Mouse (Mus musculus) liver, embryonic 13.5 days (tissue): ENCODE measurements at regions not wholly inside any gene's neighbourhood (a gene's known extent, or its start where the extent isn't known, plus 50 kb on each side); places are given as distances from the start of the nearest gene placed in this dataset.

Experiments
- ATAC-seq: fragments of 200-750 bp; cut with Nextera tagmentation; 2 replicates; pipeline ENCODE4 v1.8.0; 2017; ENCODE audit warnings: low read depth, mild to moderate bottlenecking, moderate number of reproducible peaks, moderate library complexity
- DNase-seq: peaks from one replicate; pipeline ENCODE4 v3.0.0; 2022
- H3K27ac ChIP-seq: fragments of 300-500 bp; sonication (generic); 2 replicates; pipeline ENCODE4 v1.5.1; 2015; ENCODE audit warnings: moderate library complexity, mild to moderate bottlenecking, inconsistent platforms
- H3K27me3 ChIP-seq: fragments of 300-500 bp; sonication (generic); 2 replicates; pipeline ENCODE4 v1.6.1; 2015; ENCODE audit warnings: mild to moderate bottlenecking, inconsistent platforms
- H3K36me3 ChIP-seq: fragments of 300-500 bp; sonication (generic); 2 replicates; pipeline ENCODE4 v1.6.1; 2015; ENCODE audit warnings: mild to moderate bottlenecking, inconsistent platforms
- H3K4me1 ChIP-seq: fragments of 300-500 bp; sonication (generic); replicated peaks from 2 replicates; pipeline ENCODE4 v1.6.1; 2015; ENCODE audit warnings: inconsistent platforms
- H3K4me2 ChIP-seq: fragments of 300-500 bp; sonication (generic); 2 replicates; pipeline ENCODE4 v1.6.1; 2015; ENCODE audit warnings: inconsistent platforms, mild to moderate bottlenecking, moderate library complexity
- H3K4me3 ChIP-seq: fragments of 300-500 bp; sonication (generic); replicated peaks from 2 replicates; pipeline ENCODE4 v1.5.1; 2015; ENCODE audit warnings: mild to moderate bottlenecking, inconsistent platforms
- H3K9ac ChIP-seq: fragments of 300-500 bp; sonication (generic); 2 replicates; pipeline ENCODE4 v1.6.1; 2015; ENCODE audit warnings: mild to moderate bottlenecking, inconsistent platforms
- H3K9me3 ChIP-seq: fragments of 300-500 bp; sonication (generic); replicated peaks from 2 replicates; pipeline ENCODE4 v1.6.1; 2016; ENCODE audit warnings: inconsistent platforms
- WGBS: fragments of 180-500 bp; shearing (Covaris S2); methylation state at CpG from one replicate; pipeline ENCODE4 v1.1.7; 2015; ENCODE audit not compliant: insufficient replicate concordance; 5-methylcytosine and 5-hydroxymethylcytosine counted together

DNA sequence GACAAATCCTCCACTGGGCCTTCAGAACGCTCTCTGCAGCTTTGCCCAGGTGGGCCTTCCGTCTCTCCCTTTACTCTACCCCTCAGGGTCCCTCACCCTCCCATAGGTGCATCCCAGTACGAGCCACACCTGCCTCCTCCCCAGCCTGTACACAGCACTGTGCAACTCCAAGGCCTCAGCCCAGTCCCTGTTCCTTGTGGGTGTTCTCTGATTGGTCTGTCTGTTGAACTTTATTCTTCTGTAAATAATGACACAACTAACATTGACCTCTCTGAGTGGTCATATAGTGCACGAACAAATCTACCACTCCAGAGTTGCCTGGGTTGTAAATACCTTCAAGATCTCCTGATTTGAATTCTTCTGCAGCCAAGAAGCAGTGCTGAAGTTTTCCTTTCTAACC lies 167.8 kb upstream of the Hes1 start:
- DNase-seq (no peak), ATAC-seq (peak; percentile 66)
- Histone ChIP-seq H3K9me3 (no peaks in the 10 kb centered on the region), H3K27ac (no peak overlapping the region), H3K9ac (no peak overlapping the region), H3K4me2 (no peak overlapping the region), H3K36me3 (no peaks in the 10 kb centered on the region), H3K4me1 (peaks cover 12% of the 10 kb centered on the region), H3K27me3 (peaks cover 22% of the 10 kb centered on the region), H3K4me3 (no peak overlapping the region)
- whole genome bisulfite sequencing = 55% methylated on average over 4 of the region's 4 CpGs

DNA sequence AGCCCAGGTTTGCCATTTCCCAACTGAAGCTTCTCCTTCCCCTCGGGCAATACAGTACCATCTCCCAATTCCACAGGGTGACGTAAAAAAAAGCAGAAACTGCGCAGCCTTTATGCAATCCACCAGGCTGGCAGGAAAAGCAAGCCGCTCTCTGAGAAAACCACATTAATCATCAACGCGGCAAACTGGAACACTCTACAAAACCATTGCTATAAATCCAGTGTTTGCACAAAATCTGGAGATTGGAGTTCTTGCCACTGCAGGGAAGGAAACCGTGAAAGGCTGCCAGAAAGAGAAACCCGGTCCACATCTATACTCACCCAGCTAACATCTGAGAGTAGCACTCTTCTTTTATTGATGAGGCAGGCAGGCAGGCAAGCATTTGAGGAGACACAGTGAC lies 160.7 kb upstream of the Hes1 start:
- 42% methylated on average over 8 of the region's 8 CpGs for WGBS
- no peak overlapping the region for H3K27ac ChIP-seq
- H3K27me3 ChIP-seq = peaks cover 25% of the 10 kb centered on the region
- no peaks in the 10 kb centered on the region for H3K36me3 ChIP-seq
- DNase-seq (no peak), ATAC-seq (no peak)
- no peak overlapping the region for H3K9ac ChIP-seq
- no peaks in the 10 kb centered on the region for H3K9me3 ChIP-seq
- no peak overlapping the region for H3K4me2 ChIP-seq
- H3K4me1 ChIP-seq = 0 out of 2 replicates have a peak, but pooled peaks cover 4% of the 10 kb centered on the region
- H3K4me3 ChIP-seq = no peak overlapping the region

DNA sequence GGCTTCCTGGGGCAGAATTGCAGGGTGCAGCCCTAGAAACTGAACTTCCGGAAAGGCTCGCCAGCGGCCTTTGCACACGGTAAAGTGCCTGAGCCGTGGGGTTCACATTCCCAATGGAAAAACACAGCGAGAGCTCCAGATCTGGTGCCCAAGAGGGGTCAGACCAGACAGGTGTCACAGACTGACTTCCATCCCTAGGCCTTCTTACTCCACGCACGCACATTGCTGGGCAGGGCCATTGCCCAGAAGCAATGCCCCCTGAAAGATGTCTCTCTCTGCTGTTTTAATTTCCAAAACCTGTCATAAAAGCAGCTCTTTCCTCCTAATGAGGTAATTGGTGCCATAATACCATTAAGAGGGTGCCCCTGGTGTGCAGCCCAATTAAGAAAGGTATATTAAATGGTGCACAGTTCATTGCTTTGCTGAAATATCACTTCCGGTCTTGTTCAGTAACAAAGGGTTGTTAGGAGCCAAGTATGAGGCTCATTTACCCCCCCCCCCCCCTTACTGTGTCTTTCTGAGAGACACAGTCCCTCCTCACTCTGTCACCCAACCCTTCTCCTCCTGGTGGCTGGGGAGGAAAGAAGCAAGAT lies 159.9 kb upstream of the Hes1 start:
- H3K27ac ChIP-seq = no peak overlapping the region
- no peaks in the 10 kb centered on the region for H3K36me3 ChIP-seq
- peaks cover 25% of the 10 kb centered on the region for H3K27me3 ChIP-seq
- no peaks in the 10 kb centered on the region for H3K9me3 ChIP-seq
- ATAC-seq = no peak
- H3K4me2 ChIP-seq = no peak overlapping the region
- no peak overlapping the region for H3K4me3 ChIP-seq
- DNase-seq = no peak
- H3K4me1 ChIP-seq = 0 out of 2 replicates have a peak, but pooled peaks cover 4% of the 10 kb centered on the region
- H3K9ac ChIP-seq = no peak overlapping the region
- 71% methylated on average over 9 of the region's 9 CpGs for WGBS

DNA sequence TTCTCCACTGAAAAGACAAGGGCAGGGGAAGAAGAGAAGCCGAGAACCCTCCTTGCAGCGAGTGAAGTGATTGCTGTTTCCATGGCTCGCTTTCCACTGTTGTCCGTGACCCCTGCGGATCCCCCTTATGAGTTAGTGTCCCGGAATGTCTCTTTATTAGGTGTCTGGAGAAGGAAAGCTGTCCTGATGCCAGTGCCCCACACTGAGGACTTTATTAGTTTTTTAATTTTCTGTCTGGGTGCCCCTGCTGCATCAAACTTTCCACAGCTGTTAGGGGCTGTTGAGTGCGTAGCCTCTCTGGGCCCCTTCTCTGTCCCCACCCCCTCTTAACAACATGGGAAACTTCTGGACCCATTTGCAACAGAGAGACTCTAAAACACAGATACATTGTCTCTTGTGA lies 156.9 kb upstream of the Hes1 start:
- H3K4me2 ChIP-seq = no peak overlapping the region
- H3K36me3 ChIP-seq = no peaks in the 10 kb centered on the region
- H3K4me1 ChIP-seq = 0 out of 2 replicates have a peak, but pooled peaks cover 4% of the 10 kb centered on the region
- H3K27me3 ChIP-seq = peaks cover 25% of the 10 kb centered on the region
- no peak for DNase-seq
- no peaks in the 10 kb centered on the region for H3K9me3 ChIP-seq
- no peak overlapping the region for H3K27ac ChIP-seq
- no peak for ATAC-seq
- H3K4me3 ChIP-seq = no peak overlapping the region
- WGBS = 79% methylated on average over 7 of the region's 7 CpGs
- H3K9ac ChIP-seq = no peak overlapping the region

DNA sequence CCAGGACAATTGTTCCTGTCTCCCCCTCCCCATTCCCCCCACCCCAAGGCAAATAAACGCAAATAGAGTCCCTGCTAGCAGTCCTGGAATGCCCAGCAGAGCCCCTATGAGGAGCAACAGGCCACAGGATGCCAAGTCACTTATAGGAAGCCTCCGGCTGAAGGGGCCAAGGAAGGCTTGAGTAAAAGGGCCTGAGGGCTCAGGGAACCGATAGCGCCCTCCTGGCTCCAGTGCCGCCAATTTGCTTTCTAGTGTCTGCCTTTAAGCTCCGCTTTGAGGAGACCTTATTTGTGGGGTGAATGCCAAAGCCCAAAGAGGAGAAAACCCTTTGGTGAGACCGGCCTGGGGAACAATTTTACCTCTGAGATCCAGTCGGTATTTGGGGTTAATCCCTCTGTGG lies 156.2 kb upstream of the Hes1 start:
- Histone ChIP-seq H3K4me3 (no peak overlapping the region), H3K27ac (no peak overlapping the region), H3K9me3 (no peaks in the 10 kb centered on the region), H3K4me1 (0 out of 2 replicates have a peak, but pooled peaks cover 4% of the 10 kb centered on the region), H3K9ac (no peak overlapping the region), H3K27me3 (peaks cover 25% of the 10 kb centered on the region), H3K4me2 (no peak overlapping the region), H3K36me3 (no peaks in the 10 kb centered on the region)
- WGBS = 35% methylated on average over 8 of the region's 8 CpGs
- ATAC-seq = no peak
- no peak for DNase-seq

DNA sequence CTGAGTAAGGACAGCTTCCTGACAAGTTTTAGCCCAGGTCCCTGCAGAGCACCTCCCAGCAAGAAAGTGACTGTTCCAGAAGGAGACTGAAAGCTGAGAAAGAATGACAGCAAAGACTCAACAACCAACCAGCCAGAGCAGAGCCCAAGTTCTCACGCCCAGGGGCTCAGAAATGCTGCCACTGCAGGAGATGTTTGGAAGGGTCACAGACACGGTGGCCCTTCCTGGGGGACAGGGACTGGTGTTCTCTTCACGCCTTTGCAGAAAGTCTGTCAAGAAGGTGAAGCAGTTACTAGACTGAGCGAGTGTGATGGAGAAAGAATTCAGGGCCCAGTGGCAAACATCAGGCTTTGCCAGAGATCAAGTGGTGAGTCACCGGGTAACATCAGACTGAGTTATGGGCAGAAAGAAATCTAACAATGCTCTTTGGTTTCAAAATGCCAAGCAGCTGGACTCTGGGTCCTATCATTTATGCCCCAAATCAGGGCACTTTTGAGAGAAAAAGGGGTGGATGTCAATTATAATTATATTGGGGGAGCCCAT lies 154.2 kb upstream of the Hes1 start:
- Histone ChIP-seq H3K9me3 (no peaks in the 10 kb centered on the region), H3K27me3 (peaks cover 11% of the 10 kb centered on the region; the same call in 1 of the 2 replicates), H3K4me3 (no peak overlapping the region), H3K9ac (no peak overlapping the region), H3K27ac (no peak overlapping the region), H3K4me1 (0 out of 2 replicates have a peak, but pooled peaks cover 4% of the 10 kb centered on the region), H3K4me2 (no peak overlapping the region), H3K36me3 (no peaks in the 10 kb centered on the region)
- DNase-seq (no peak), ATAC-seq (no peak)
- 52% methylated on average over 5 of the region's 5 CpGs for WGBS

DNA sequence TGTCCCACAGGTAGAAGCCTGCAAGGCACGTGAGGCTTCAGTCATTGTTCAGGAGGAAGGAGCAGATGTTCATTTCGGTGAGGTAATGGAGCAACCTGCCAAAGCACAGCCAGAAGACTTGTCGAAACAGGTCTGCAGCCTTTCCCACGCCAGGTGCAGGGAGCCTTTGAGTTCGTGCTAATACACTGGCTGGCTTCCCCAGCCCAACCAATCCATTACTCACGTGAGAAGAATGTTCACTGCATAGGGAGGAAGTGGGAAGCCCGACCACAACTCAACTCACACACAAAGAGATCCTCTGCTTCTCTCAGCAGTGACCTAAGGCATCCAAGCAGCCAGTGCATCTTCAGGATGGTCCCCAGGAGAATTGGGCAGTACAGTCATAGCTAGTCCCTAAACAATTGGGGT lies 153.0 kb upstream of the Hes1 start:
- DNase-seq (no peak), ATAC-seq (no peak)

DNA sequence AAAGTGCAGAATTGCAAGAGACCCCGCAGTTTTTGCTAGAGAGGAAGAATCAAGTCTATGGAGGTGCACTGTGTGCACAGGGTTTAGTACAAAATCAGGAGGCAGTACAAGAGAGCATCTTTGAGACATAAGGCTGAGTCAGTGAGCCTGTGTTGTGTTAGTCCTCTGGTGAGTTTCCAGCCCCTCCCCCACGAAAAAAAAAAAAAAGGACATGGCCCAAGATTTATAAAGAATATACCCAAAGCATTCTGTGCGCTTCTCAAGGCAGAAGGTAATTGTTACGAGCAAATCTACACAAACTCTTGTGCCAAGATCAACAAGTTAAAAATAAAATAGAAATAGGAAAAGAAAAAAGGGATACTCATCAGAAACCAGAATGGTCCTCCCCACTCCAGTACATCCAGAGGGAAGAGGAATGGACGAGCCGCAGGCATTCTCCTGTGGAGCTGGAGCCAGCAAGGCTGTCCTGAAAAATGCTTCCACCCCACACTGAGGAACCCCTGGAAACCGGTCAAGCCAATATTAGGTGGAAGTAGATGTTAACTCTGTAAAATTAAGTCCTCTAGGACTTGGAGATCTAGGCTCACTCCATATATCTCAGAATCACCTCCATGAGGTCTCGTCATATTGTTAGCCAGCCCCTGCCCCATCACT lies 150.7 kb upstream of the Hes1 start:
- H3K27me3 ChIP-seq = 0 out of 2 replicates have a peak, but pooled peaks cover 3% of the 10 kb centered on the region
- WGBS = 64% methylated on average over 8 of the region's 8 CpGs

More for the DNA sequence above, 153.0 kb upstream of the Hes1 start:
- Histone ChIP-seq H3K4me2 (no peak overlapping the region), H3K4me3 (no peak overlapping the region), H3K27me3 (peaks cover 9% of the 10 kb centered on the region; the same call in 1 of the 2 replicates), H3K27ac (no peak overlapping the region), H3K9ac (no peak overlapping the region), H3K4me1 (0 out of 2 replicates have a peak, but pooled peaks cover 4% of the 10 kb centered on the region), H3K36me3 (no peaks in the 10 kb centered on the region), H3K9me3 (no peaks in the 10 kb centered on the region)
- 44% methylated on average over 7 of the region's 7 CpGs for WGBS

DNA sequence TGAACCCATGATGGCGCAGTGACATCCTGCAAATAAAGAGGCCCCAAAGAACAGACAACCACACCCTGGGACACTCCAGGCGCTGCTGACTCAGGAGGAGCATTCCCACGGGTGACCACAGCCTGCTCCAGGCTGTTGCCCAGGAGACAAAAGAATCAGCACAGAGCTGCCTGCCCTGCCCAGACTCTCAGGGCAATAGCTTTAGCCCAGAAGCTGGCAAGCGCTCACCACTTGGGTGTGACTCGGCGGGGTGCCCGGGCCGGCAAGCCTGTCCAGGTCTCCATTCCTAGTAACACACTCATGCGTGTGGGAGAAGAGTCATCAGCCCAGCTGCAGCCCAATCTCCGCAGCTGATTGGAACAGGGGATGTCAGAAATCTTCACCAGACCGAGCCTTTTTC lies 148.8 kb upstream of the Hes1 start:
- Histone ChIP-seq H3K27ac (no peak overlapping the region), H3K4me2 (no peak overlapping the region), H3K4me1 (no peaks in the 10 kb centered on the region), H3K27me3 (0 out of 2 replicates have a peak, but pooled peaks cover 3% of the 10 kb centered on the region), H3K9ac (no peak overlapping the region), H3K36me3 (no peaks in the 10 kb centered on the region), H3K9me3 (no peaks in the 10 kb centered on the region), H3K4me3 (no peak overlapping the region)
- WGBS = 65% methylated on average over 11 of the region's 11 CpGs
- DNase-seq = no peak
- no peak for ATAC-seq

More for the DNA sequence above, 150.7 kb upstream of the Hes1 start:
- Histone ChIP-seq H3K9ac (no peak overlapping the region), H3K9me3 (no peaks in the 10 kb centered on the region), H3K4me2 (no peak overlapping the region), H3K4me3 (no peak overlapping the region), H3K36me3 (no peaks in the 10 kb centered on the region), H3K27ac (no peak overlapping the region), H3K4me1 (no peaks in the 10 kb centered on the region)
- no peak for DNase-seq
- ATAC-seq = no peak

DNA sequence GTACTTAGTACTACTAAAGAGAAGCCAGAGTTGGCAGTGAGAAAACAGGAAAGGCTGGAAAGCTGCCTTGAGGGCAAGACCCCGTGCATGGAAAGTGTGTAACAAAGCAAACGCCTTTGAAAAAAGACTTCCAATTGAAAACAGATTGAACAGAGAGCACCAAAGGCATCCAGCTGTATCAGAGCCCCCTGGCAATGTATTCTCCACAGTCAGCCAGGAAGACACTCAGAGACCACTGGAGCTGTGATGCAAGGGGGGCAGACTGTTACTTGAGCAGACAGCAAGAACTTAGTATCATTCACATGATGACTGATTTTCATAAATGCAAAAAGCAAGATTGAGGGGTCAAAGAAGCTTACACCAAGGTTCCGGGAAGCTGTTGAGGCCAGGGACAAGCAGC lies 146.2 kb upstream of the Hes1 start:
- H3K36me3 ChIP-seq = no peaks in the 10 kb centered on the region
- WGBS = 48% methylated on average over 3 of the region's 3 CpGs
- no peak overlapping the region for H3K27ac ChIP-seq
- H3K9ac ChIP-seq = no peak overlapping the region
- H3K4me2 ChIP-seq = no peak overlapping the region
- H3K4me1 ChIP-seq = no peaks in the 10 kb centered on the region
- no peak overlapping the region for H3K4me3 ChIP-seq
- ATAC-seq (no peak), DNase-seq (no peak)
- no peaks in the 10 kb centered on the region for H3K9me3 ChIP-seq
- 0 out of 2 replicates have a peak, but pooled peaks cover 3% of the 10 kb centered on the region for H3K27me3 ChIP-seq

DNA sequence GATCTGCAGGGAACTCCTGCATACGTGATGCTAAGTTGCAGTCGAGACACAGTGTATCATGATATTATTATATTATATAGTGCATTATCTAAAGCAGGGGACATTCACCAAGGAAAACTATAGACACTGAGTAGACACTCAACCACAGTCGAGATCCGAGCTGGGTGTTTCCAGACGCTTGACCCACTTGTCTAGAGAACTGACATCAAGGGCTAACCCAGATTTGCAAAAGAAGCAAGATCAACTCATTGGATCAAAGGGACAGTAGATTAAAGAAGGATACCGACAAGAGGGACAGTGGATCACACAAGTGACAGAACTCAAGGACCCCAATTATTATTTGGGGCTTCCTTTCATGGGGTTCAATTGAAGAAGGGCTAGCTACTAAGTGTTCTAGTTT lies 145.8 kb upstream of the Hes1 start:
- no peaks in the 10 kb centered on the region for H3K4me1 ChIP-seq
- DNase-seq (no peak), ATAC-seq (no peak)
- H3K27me3 ChIP-seq = 0 out of 2 replicates have a peak, but pooled peaks cover 3% of the 10 kb centered on the region
- no peaks in the 10 kb centered on the region for H3K36me3 ChIP-seq
- no peak overlapping the region for H3K9ac ChIP-seq
- no peak overlapping the region for H3K4me2 ChIP-seq
- 66% methylated on average over 6 of the region's 6 CpGs for WGBS
- no peaks in the 10 kb centered on the region for H3K9me3 ChIP-seq
- no peak overlapping the region for H3K4me3 ChIP-seq
- no peak overlapping the region for H3K27ac ChIP-seq
